Mouse (Mus musculus) ES-Bruce4 (cell line): ENCODE measurements around the gene Cdc25b. TPM values are rescaled to one million over a fixed set of nuclear protein-coding genes. Genes with fewer than 3 reads are reported as not detected.

Source experiments
- H3K27ac ChIP-seq: 2 replicates; pipeline ENCODE4 v1.5.1; 2012; ENCODE audit warnings: low read length, inconsistent platforms; ENCODE audit not compliant: insufficient read depth
- H3K27me3 ChIP-seq: 2 replicates; pipeline ENCODE4 v1.6.1; 2012; ENCODE audit warnings: mild to moderate bottlenecking, low read length, inconsistent platforms; ENCODE audit not compliant: control insufficient read depth, poor library complexity, insufficient read depth, severe bottlenecking
- H3K36me3 ChIP-seq: 2 replicates; pipeline ENCODE4 v1.6.1; 2012; ENCODE audit warnings: inconsistent platforms, mild to moderate bottlenecking, low read length, moderate library complexity; ENCODE audit not compliant: control insufficient read depth, poor library complexity, insufficient read depth, severe bottlenecking
- H3K4me1 ChIP-seq: one replicate; pipeline ENCODE4 v1.8.1; 2011; ENCODE audit warnings: low read length; ENCODE audit not compliant: control insufficient read depth, insufficient read depth
- H3K4me3 ChIP-seq: 2 replicates; pipeline ENCODE4 v1.5.1; 2011; ENCODE audit warnings: low read depth, mild to moderate bottlenecking, low read length
- H3K9ac ChIP-seq: 2 replicates; pipeline ENCODE4 v1.6.1; 2012; ENCODE audit warnings: low read depth, mild to moderate bottlenecking, inconsistent platforms; ENCODE audit not compliant: poor library complexity, severe bottlenecking
- H3K9me3 ChIP-seq: replicated peaks from 2 replicates; pipeline ENCODE4 v1.6.1; 2012; ENCODE audit warnings: mild to moderate bottlenecking, low read length, inconsistent platforms; ENCODE audit not compliant: control insufficient read depth, poor library complexity, insufficient read depth, severe bottlenecking
- CTCF ChIP-seq: IDR thresholded peaks from one replicate; pipeline ENCODE4 v1.8.1; 2011; ENCODE audit warnings: low read depth, low read length
- EP300 ChIP-seq: IDR thresholded peaks from 2 replicates; pipeline ENCODE4 v1.6.1; 2011; ENCODE audit warnings: low read depth, low read length; ENCODE audit not compliant: insufficient read depth
- POLR2A ChIP-seq: IDR thresholded peaks from one replicate; pipeline ENCODE4 v1.8.1; 2011; ENCODE audit warnings: low read length; ENCODE audit not compliant: insufficient read depth
- polyA plus RNA-seq: library from polyadenylated mRNA; stranded (reverse); fragments of >200 nt; gene quantifications from 2 replicates; pipeline ENCODE4 v1.2.4, GENCODE M21; 2011; ENCODE audit warnings: low read depth; ENCODE audit not compliant: missing spikeins, insufficient read depth, insufficient read length

The Cdc25b gene
- polyA plus RNA-seq: 26.1 and 28.8 TPM in 2 replicates

- Histone ChIP-seq H3K4me1 (peaks cover 3% of the 10 kb centered on the region), H3K36me3 (no peaks in the 10 kb centered on the region), H3K9me3 (no peaks in the 10 kb centered on the region), H3K27ac (no peak within 1 kb of the TSS), H3K27me3 (no peaks in the 10 kb centered on the region), H3K9ac (peak within 1 kb of the TSS; percentile 76), H3K4me3 (peak within 1 kb of the TSS; percentile 90)
- no peak for TF ChIP-seq CTCF
- TF ChIP-seq POLR2A: no peak
- no peak for TF ChIP-seq EP300
These were observed at the start of gene Cdc25b, which contains the start of gene Spef1 for GRCm38 (mm10) chr2:131186771-131187601. Gene Cdc25b, plus strand, starts transcription at chr2:131186949. Gene Spef1, minus strand, starts transcription at chr2:131187282.

DNA sequence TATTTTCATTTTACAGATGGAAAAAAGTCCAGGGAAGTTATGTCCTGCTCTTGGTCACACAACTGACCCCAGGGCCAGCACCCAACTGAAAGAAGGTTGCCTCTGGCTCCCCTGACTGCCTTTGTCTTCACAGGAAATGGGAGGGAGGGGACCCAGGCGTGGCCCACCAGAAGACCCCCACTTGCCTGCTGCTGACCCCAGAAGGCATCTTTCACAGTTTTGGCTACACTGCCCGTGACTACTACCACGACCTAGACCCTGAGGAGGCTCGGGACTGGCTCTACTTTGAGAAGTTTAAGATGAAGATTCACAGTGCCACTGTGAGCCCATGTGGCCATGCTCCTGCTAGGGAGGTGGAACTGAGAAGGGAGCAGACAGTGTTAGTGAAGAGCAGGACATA, 48.5 kb upstream of the Cdc25b start:
- Histone ChIP-seq H3K4me1 (no peaks in the 10 kb centered on the region), H3K27me3 (no peaks in the 10 kb centered on the region), H3K9ac (no peak overlapping the region), H3K36me3 (no peaks in the 10 kb centered on the region), H3K27ac (no peak overlapping the region), H3K4me3 (no peak overlapping the region), H3K9me3 (no peaks in the 10 kb centered on the region)
- TF ChIP-seq POLR2A: no peak
- no peak for TF ChIP-seq CTCF
- TF ChIP-seq EP300: no peak

DNA sequence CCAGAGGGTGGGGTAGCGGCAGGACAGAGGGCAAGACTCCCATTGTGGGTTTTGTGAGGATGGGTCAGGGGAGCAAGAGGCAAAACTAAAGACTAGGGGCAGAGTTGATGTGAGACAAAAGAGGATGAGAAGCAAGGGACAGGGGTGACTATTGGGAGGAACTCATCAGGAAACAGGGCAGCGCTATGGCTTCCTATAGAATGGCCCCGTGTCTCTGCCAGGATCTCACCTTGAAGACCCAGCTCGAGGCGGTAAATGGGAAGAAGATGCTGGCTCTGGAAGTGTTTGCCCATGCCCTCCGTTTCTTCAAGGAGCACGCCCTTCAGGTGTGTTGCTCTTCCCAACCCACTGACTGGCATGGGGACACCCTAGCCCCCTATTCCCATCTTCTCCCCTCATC, 48.0 kb upstream of the Cdc25b start:
- H3K4me1 ChIP-seq: no peaks in the 10 kb centered on the region
- H3K36me3 ChIP-seq: no peaks in the 10 kb centered on the region
- no peak overlapping the region for H3K9ac ChIP-seq
- H3K27me3 ChIP-seq: no peaks in the 10 kb centered on the region
- H3K9me3 ChIP-seq: no peaks in the 10 kb centered on the region
- H3K4me3 ChIP-seq: no peak overlapping the region
- TF ChIP-seq EP300: no peak
- no peak for TF ChIP-seq CTCF
- no peak for TF ChIP-seq POLR2A
- no peak overlapping the region for H3K27ac ChIP-seq

- TF ChIP-seq POLR2A (no peak), EP300 (no peak), CTCF (no peak)
These were observed 47.5 kb upstream of the Cdc25b start for GRCm38 (mm10) chr2:131139287-131139686.

DNA sequence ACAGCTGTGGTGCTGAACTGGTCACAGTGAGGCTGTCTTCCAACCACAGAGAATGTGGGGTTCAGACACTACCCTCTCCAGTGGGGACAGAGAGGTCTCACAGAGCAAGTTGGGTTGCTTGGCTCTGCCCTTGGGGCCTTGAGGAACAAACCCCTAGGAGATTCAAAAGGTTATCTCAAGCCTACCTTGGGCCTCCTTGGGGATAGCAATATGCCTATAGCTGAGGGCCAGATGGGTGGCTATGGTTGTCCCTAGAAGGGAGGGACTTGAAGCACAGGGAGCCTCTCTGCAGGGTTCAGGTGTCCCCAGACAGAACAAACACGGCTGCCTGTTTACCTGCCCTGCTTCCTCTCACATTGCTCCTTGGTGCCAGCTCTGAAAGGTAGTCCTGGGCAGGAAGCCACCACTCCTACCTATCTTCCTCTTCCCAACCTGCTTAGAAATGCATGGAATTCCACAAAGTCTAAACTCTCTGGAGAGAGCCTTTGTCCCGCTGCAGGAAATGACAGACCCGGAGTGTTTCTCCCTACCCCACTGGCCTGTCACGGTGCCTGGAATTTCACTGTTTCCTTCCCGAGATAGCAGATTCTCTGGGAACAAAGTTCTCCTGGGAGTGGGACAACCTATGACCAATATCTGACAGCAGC, 46.7 kb upstream of the Cdc25b start:
- Histone ChIP-seq H3K9ac (no peak overlapping the region), H3K4me3 (no peak overlapping the region), H3K4me1 (no peaks in the 10 kb centered on the region), H3K27me3 (no peaks in the 10 kb centered on the region), H3K27ac (no peak overlapping the region), H3K9me3 (no peaks in the 10 kb centered on the region), H3K36me3 (no peaks in the 10 kb centered on the region)
- TF ChIP-seq POLR2A (no peak), CTCF (no peak), EP300 (no peak)

More at GRCm38 (mm10) chr2:131139287-131139686, 47.5 kb upstream of the Cdc25b start:
- no peaks in the 10 kb centered on the region for H3K4me1 ChIP-seq
- no peak overlapping the region for H3K4me3 ChIP-seq
- H3K36me3 ChIP-seq: no peaks in the 10 kb centered on the region
- H3K9me3 ChIP-seq: no peaks in the 10 kb centered on the region
- H3K27ac ChIP-seq: no peak overlapping the region
- no peaks in the 10 kb centered on the region for H3K27me3 ChIP-seq
- no peak overlapping the region for H3K9ac ChIP-seq

DNA sequence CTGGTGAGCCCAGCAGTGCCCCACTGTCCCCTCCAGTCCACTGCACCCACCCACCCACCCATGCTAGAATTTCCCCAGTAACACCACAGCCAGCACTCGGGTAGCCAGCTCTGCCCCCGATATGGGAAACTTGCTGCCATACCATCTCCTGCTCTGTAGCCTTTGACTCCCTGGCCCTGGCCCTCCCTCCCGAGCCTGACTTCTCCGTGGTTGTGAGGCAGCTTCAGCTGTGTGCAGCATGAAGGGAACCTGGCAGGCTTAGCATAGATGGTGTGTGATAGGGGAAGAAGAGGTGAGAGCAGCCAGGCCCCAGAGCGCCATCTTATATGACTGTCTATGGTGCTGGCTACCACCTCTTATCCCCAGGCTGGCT, 46.2 kb upstream of the Cdc25b start:
- no peak for TF ChIP-seq POLR2A
- H3K4me1 ChIP-seq: no peaks in the 10 kb centered on the region
- H3K27me3 ChIP-seq: no peaks in the 10 kb centered on the region
- H3K9ac ChIP-seq: no peak overlapping the region
- H3K27ac ChIP-seq: no peak overlapping the region
- no peak overlapping the region for H3K4me3 ChIP-seq
- no peaks in the 10 kb centered on the region for H3K36me3 ChIP-seq
- H3K9me3 ChIP-seq: no peaks in the 10 kb centered on the region
